Mouse (Mus musculus): ENCODE data around the gene Fbxw8. TPM values are rescaled to one million over a fixed set of nuclear protein-coding genes. Genes with fewer than 3 reads are reported as not detected.

Fbxw8 gene
- polyA plus RNA-seq, 1 experiment from 2014 or later, result 23.6 TPM

GRCm38 (mm10) chr5:118147264-118147663 is 8.0 kb downstream of the Fbxw8 start:
- H3K27ac ChIP-seq, result no peak overlapping the region
- no peaks in the 10 kb centered on the region for H3K27me3 ChIP-seq (replicated peaks)
- no peak overlapping the region for H3K9ac ChIP-seq
- 70% methylated on average over 10 of the region's 10 CpGs for WGBS
- peaks cover 12% of the 10 kb centered on the region; the same call in 1 of the 2 replicates for H3K4me1 ChIP-seq
- H3K9me3 ChIP-seq, result no peaks in the 10 kb centered on the region
- no peak overlapping the region for H3K4me3 ChIP-seq (replicated peaks)
- H3K4me2 ChIP-seq, result no peak overlapping the region
- H3K36me3 ChIP-seq, result peaks cover 3% of the 10 kb centered on the region; the same call in 1 of the 2 replicates
- ATAC-seq (ENCODE audit: insufficient read depth, low FRiP score, low read depth), result no peak

GRCm38 (mm10) chr5:118145999-118146679 is 9.1 kb downstream of the Fbxw8 start:
- H3K27me3 ChIP-seq (replicated peaks), result no peaks in the 10 kb centered on the region
- H3K4me2 ChIP-seq, result no peak overlapping the region
- no peak overlapping the region for H3K4me3 ChIP-seq (replicated peaks)
- H3K4me1 ChIP-seq, result peaks cover 12% of the 10 kb centered on the region; the same call in 1 of the 2 replicates
- H3K27ac ChIP-seq, result no peak overlapping the region
- H3K36me3 ChIP-seq, result peaks cover 12% of the 10 kb centered on the region
- no peak overlapping the region for H3K9ac ChIP-seq
- no peak for ATAC-seq (ENCODE audit: insufficient read depth, low FRiP score, low read depth)
- H3K9me3 ChIP-seq, result no peaks in the 10 kb centered on the region
- WGBS, result 79% methylated on average over 15 of the region's 15 CpGs

GRCm38 (mm10) chr5:118145458-118145857 is 9.8 kb downstream of the Fbxw8 start:
- Histone ChIP-seq H3K27me3 (replicated peaks) (no peaks in the 10 kb centered on the region), H3K4me2 (no peak overlapping the region), H3K4me1 (peaks cover 12% of the 10 kb centered on the region; the same call in 1 of the 2 replicates), H3K36me3 (peaks cover 12% of the 10 kb centered on the region), H3K9me3 (no peaks in the 10 kb centered on the region), H3K4me3 (replicated peaks) (no peak overlapping the region), H3K27ac (no peak overlapping the region), H3K9ac (no peak overlapping the region)
- WGBS, result 90% methylated on average over 3 of the region's 3 CpGs
- no peak for ATAC-seq (ENCODE audit: insufficient read depth, low FRiP score, low read depth)

GRCm38 (mm10) chr5:118144770-118145169 is 10.5 kb downstream of the Fbxw8 start:
- no peak overlapping the region for H3K4me2 ChIP-seq
- no peak overlapping the region for H3K27ac ChIP-seq
- H3K4me3 ChIP-seq (replicated peaks), result no peak overlapping the region
- H3K9ac ChIP-seq, result 0 out of 2 replicates have a peak overlapping the region, but pooled peaks have one; percentile 3
- no peak for ATAC-seq (ENCODE audit: insufficient read depth, low FRiP score, low read depth)
- H3K4me1 ChIP-seq, result peaks cover 12% of the 10 kb centered on the region; the same call in 1 of the 2 replicates
- no peaks in the 10 kb centered on the region for H3K27me3 ChIP-seq (replicated peaks)
- H3K9me3 ChIP-seq, result no peaks in the 10 kb centered on the region
- 75% methylated on average over 6 of the region's 6 CpGs for WGBS
- H3K36me3 ChIP-seq, result peaks cover 17% of the 10 kb centered on the region

GRCm38 (mm10) chr5:118144327-118144726 is 10.9 kb downstream of the Fbxw8 start:
- Histone ChIP-seq H3K4me2 (no peak overlapping the region), H3K27ac (no peak overlapping the region), H3K9me3 (no peaks in the 10 kb centered on the region), H3K36me3 (peaks cover 22% of the 10 kb centered on the region), H3K4me1 (peaks cover 12% of the 10 kb centered on the region; the same call in 1 of the 2 replicates), H3K27me3 (replicated peaks) (no peaks in the 10 kb centered on the region), H3K9ac (no peak overlapping the region), H3K4me3 (replicated peaks) (no peak overlapping the region)
- peak; percentile 60; the same call in 1 of the 2 replicates for ATAC-seq (ENCODE audit: insufficient read depth, low FRiP score, low read depth)
- 71% methylated on average over 4 of the region's 4 CpGs for WGBS

- Histone ChIP-seq H3K27me3 (replicated peaks) (no peaks in the 10 kb centered on the region), H3K36me3 (peaks cover 26% of the 10 kb centered on the region), H3K27ac (no peak overlapping the region), H3K9me3 (no peaks in the 10 kb centered on the region), H3K4me1 (peaks cover 12% of the 10 kb centered on the region; the same call in 1 of the 2 replicates), H3K9ac (no peak overlapping the region), H3K4me3 (replicated peaks) (no peak overlapping the region), H3K4me2 (no peak overlapping the region)
- 84% methylated on average over 12 of the region's 12 CpGs for WGBS
- no peak for ATAC-seq (ENCODE audit: insufficient read depth, low FRiP score, low read depth)
Measured at GRCm38 (mm10) chr5:118143211-118144026, 11.8 kb downstream of the Fbxw8 start.

GRCm38 (mm10) chr5:118142471-118142870 is 12.8 kb downstream of the Fbxw8 start:
- no peaks in the 10 kb centered on the region for H3K9me3 ChIP-seq
- no peak overlapping the region for H3K4me3 ChIP-seq (replicated peaks)
- H3K4me1 ChIP-seq, result peaks cover 12% of the 10 kb centered on the region; the same call in 1 of the 2 replicates
- WGBS, result 84% methylated on average over 8 of the region's 8 CpGs
- no peak for ATAC-seq (ENCODE audit: insufficient read depth, low FRiP score, low read depth)
- no peaks in the 10 kb centered on the region for H3K27me3 ChIP-seq (replicated peaks)
- no peak overlapping the region for H3K9ac ChIP-seq
- H3K27ac ChIP-seq, result no peak overlapping the region
- H3K4me2 ChIP-seq, result no peak overlapping the region
- H3K36me3 ChIP-seq, result peaks cover 26% of the 10 kb centered on the region

- no peak overlapping the region for H3K9ac ChIP-seq
- H3K27me3 ChIP-seq (replicated peaks), result no peaks in the 10 kb centered on the region
- 87% methylated on average over 8 of the region's 8 CpGs for WGBS
- no peaks in the 10 kb centered on the region for H3K9me3 ChIP-seq
- H3K36me3 ChIP-seq, result peaks cover 26% of the 10 kb centered on the region
- no peak overlapping the region for H3K27ac ChIP-seq
- peaks cover 5% of the 10 kb centered on the region; the same call in 1 of the 2 replicates for H3K4me1 ChIP-seq
- no peak overlapping the region for H3K4me2 ChIP-seq
- ATAC-seq (ENCODE audit: insufficient read depth, low FRiP score, low read depth), result no peak
- H3K4me3 ChIP-seq (replicated peaks), result no peak overlapping the region
Measured at GRCm38 (mm10) chr5:118139630-118140029, 15.6 kb downstream of the Fbxw8 start.

GRCm38 (mm10) chr5:118136391-118136790 is 18.9 kb downstream of the Fbxw8 start:
- no peak overlapping the region for H3K9ac ChIP-seq
- no peak overlapping the region for H3K4me2 ChIP-seq
- WGBS, result 85% methylated on average over 5 of the region's 5 CpGs
- H3K36me3 ChIP-seq, result peaks cover 19% of the 10 kb centered on the region
- no peaks in the 10 kb centered on the region for H3K9me3 ChIP-seq
- no peak overlapping the region for H3K4me3 ChIP-seq (replicated peaks)
- H3K27me3 ChIP-seq (replicated peaks), result no peaks in the 10 kb centered on the region
- H3K27ac ChIP-seq, result no peak overlapping the region
- ATAC-seq (ENCODE audit: insufficient read depth, low FRiP score, low read depth), result no peak
- H3K4me1 ChIP-seq, result no peaks in the 10 kb centered on the region

GRCm38 (mm10) chr5:118128651-118129050 is 26.6 kb downstream of the Fbxw8 start:
- no peak overlapping the region for H3K27ac ChIP-seq
- no peaks in the 10 kb centered on the region for H3K27me3 ChIP-seq (replicated peaks)
- H3K9me3 ChIP-seq, result no peaks in the 10 kb centered on the region
- ATAC-seq (ENCODE audit: insufficient read depth, low FRiP score, low read depth), result no peak
- H3K36me3 ChIP-seq, result peaks cover 30% of the 10 kb centered on the region
- H3K4me2 ChIP-seq, result no peak overlapping the region
- 80% methylated on average over 9 of the region's 9 CpGs for WGBS
- no peak overlapping the region for H3K9ac ChIP-seq
- no peak overlapping the region for H3K4me3 ChIP-seq (replicated peaks)
- H3K4me1 ChIP-seq, result no peaks in the 10 kb centered on the region

GRCm38 (mm10) chr5:118128208-118128607 is 27.1 kb downstream of the Fbxw8 start:
- Histone ChIP-seq H3K9ac (no peak overlapping the region), H3K4me2 (no peak overlapping the region), H3K4me3 (replicated peaks) (no peak overlapping the region), H3K9me3 (no peaks in the 10 kb centered on the region), H3K27ac (no peak overlapping the region), H3K4me1 (no peaks in the 10 kb centered on the region), H3K36me3 (peaks cover 30% of the 10 kb centered on the region), H3K27me3 (replicated peaks) (no peaks in the 10 kb centered on the region)
- WGBS, result 57% methylated on average over 6 of the region's 6 CpGs
- ATAC-seq (ENCODE audit: insufficient read depth, low FRiP score, low read depth), result peak; percentile 32; the same call in 1 of the 2 replicates

GRCm38 (mm10) chr5:118126671-118127070 is 28.6 kb downstream of the Fbxw8 start:
- WGBS, result 78% methylated on average over 4 of the region's 4 CpGs
- H3K9me3 ChIP-seq, result no peaks in the 10 kb centered on the region
- peaks cover 25% of the 10 kb centered on the region for H3K36me3 ChIP-seq

More at GRCm38 (mm10) chr5:118126671-118127070, 28.6 kb downstream of the Fbxw8 start:
- Histone ChIP-seq H3K4me2 (no peak overlapping the region), H3K4me1 (no peaks in the 10 kb centered on the region), H3K27ac (no peak overlapping the region), H3K27me3 (replicated peaks) (no peaks in the 10 kb centered on the region), H3K9ac (no peak overlapping the region), H3K4me3 (replicated peaks) (no peak overlapping the region)
- ATAC-seq (ENCODE audit: insufficient read depth, low FRiP score, low read depth), result no peak
